Mouse (Mus musculus) liver, embryonic 11.5 days (tissue): ENCODE measurements around the gene Gm49387. TPM values are rescaled to one million over a fixed set of nuclear protein-coding genes. Genes with fewer than 3 reads are reported as not detected.

Experiments used
- ATAC-seq: fragments of 200-750 bp; cut with Nextera tagmentation; replicated peaks from 2 replicates; pipeline ENCODE4 v1.8.0; 2017; ENCODE audit warnings: moderate number of reproducible peaks, mild to moderate bottlenecking, moderate TSS enrichment, moderate library complexity; ENCODE audit not compliant: low FRiP score
- DNase-seq: peaks from one replicate; pipeline ENCODE4 v3.0.0-alpha.2; 2017; ENCODE audit warnings: low spot score
- H3K27ac ChIP-seq: fragments of 300-500 bp; sonication (generic); 2 replicates; pipeline ENCODE4 v1.5.1; 2014; ENCODE audit warnings: mild to moderate bottlenecking, low read depth, low read length, control low read depth
- H3K27me3 ChIP-seq: fragments of 300-500 bp; sonication (generic); replicated peaks from 2 replicates; pipeline ENCODE4 v1.6.1; 2014; ENCODE audit warnings: low read length, mixed read lengths; ENCODE audit not compliant: control insufficient read depth, insufficient read depth
- H3K36me3 ChIP-seq: fragments of 300-500 bp; sonication (generic); 2 replicates; pipeline ENCODE4 v1.6.1; 2014; ENCODE audit warnings: mild to moderate bottlenecking, low read length, moderate library complexity, mixed read lengths; ENCODE audit not compliant: control insufficient read depth, insufficient read depth
- H3K4me1 ChIP-seq: fragments of 300-500 bp; sonication (generic); replicated peaks from 2 replicates; pipeline ENCODE4 v1.6.1; 2014; ENCODE audit warnings: low read length, mixed read lengths; ENCODE audit not compliant: control insufficient read depth, insufficient read depth
- H3K4me2 ChIP-seq: fragments of 300-500 bp; sonication (generic); 2 replicates; pipeline ENCODE4 v1.6.1; 2014; ENCODE audit warnings: mild to moderate bottlenecking, control low read depth, moderate library complexity
- H3K4me3 ChIP-seq: fragments of 300-500 bp; sonication (generic); 2 replicates; pipeline ENCODE4 v1.5.1; 2014; ENCODE audit warnings: low read depth, low read length, control low read depth
- H3K9ac ChIP-seq: fragments of 300-500 bp; sonication (generic); 2 replicates; pipeline ENCODE4 v1.6.1; 2014; ENCODE audit warnings: low read depth, low read length, control low read depth
- H3K9me3 ChIP-seq: fragments of 300-500 bp; sonication (generic); 2 replicates; pipeline ENCODE4 v1.6.1; 2016; ENCODE audit warnings: low read length, inconsistent platforms, mixed read lengths; ENCODE audit not compliant: control insufficient read depth
- WGBS: fragments of 180-500 bp; shearing (Covaris S2); extraction: QIAGEN DNeasy Blood & Tissue Kit; methylation state at CpG from one replicate; pipeline ENCODE4 v1.1.7; 2014; 5-methylcytosine and 5-hydroxymethylcytosine counted together
- polyA plus RNA-seq: library from polyadenylated mRNA; unstranded; fragments of >200 nt; fragmentation: Nextera tagmentation; extraction: Ambion mirVana; gene quantifications from 2 replicates; pipeline ENCODE4 v1.2.1, GENCODE M21; 2014

Gene Gm49387
- polyA plus RNA-seq, 1 experiment from 2014 or later = 0.19 TPM

- WGBS = 96% methylated on average over 3 of the region's 3 CpGs
- Histone ChIP-seq H3K4me1 (peaks cover 17% of the 10 kb centered on the region), H3K9ac (no peak overlapping the region), H3K36me3 (no peaks in the 10 kb centered on the region), H3K4me2 (no peak overlapping the region), H3K27me3 (no peaks in the 10 kb centered on the region), H3K4me3 (no peak overlapping the region), H3K9me3 (no peaks in the 10 kb centered on the region), H3K27ac (no peak overlapping the region)
- ATAC-seq (no peak), DNase-seq (no peak)
Measured at GRCm38 (mm10) chr14:31650347-31650746, 9.7 kb upstream of the Gm49387 start.

- WGBS = 85% methylated on average over 10 of the region's 10 CpGs
- Histone ChIP-seq H3K27me3 (no peaks in the 10 kb centered on the region), H3K36me3 (no peaks in the 10 kb centered on the region), H3K4me2 (no peak overlapping the region), H3K9me3 (no peaks in the 10 kb centered on the region), H3K4me3 (no peak overlapping the region), H3K4me1 (peaks cover 9% of the 10 kb centered on the region), H3K9ac (no peak overlapping the region), H3K27ac (no peak overlapping the region)
- DNase-seq (no peak), ATAC-seq (no peak)
Measured at GRCm38 (mm10) chr14:31647991-31648390, 7.3 kb upstream of the Gm49387 start.

GRCm38 (mm10) chr14:31645920-31646319, 5.2 kb upstream of the Gm49387 start:
- Histone ChIP-seq H3K27me3 (no peaks in the 10 kb centered on the region), H3K4me2 (no peak overlapping the region), H3K9ac (no peak overlapping the region), H3K4me1 (peaks cover 6% of the 10 kb centered on the region), H3K27ac (no peak overlapping the region), H3K36me3 (no peaks in the 10 kb centered on the region), H3K4me3 (no peak overlapping the region), H3K9me3 (no peaks in the 10 kb centered on the region)
- WGBS = 90% methylated on average over 7 of the region's 7 CpGs
- DNase-seq (no peak), ATAC-seq (no peak)

- Histone ChIP-seq H3K4me2 (no peak overlapping the region), H3K9me3 (no peaks in the 10 kb centered on the region), H3K9ac (no peak overlapping the region), H3K27ac (no peak overlapping the region), H3K4me1 (peaks cover 9% of the 10 kb centered on the region), H3K27me3 (no peaks in the 10 kb centered on the region), H3K36me3 (no peaks in the 10 kb centered on the region), H3K4me3 (no peak overlapping the region)
- WGBS = 65% methylated on average over 3 of the region's 3 CpGs
- ATAC-seq = no peak
- DNase-seq = no peak
Measured at GRCm38 (mm10) chr14:31644931-31645547, 4.4 kb upstream of the Gm49387 start.

- no peak for DNase-seq
- Histone ChIP-seq H3K4me2 (no peak overlapping the region), H3K27me3 (no peaks in the 10 kb centered on the region), H3K27ac (no peak overlapping the region), H3K4me3 (no peak overlapping the region), H3K4me1 (peaks cover 11% of the 10 kb centered on the region), H3K36me3 (no peaks in the 10 kb centered on the region), H3K9me3 (no peaks in the 10 kb centered on the region), H3K9ac (no peak overlapping the region)
- no peak for ATAC-seq
- 89% methylated on average over 5 of the region's 5 CpGs for WGBS
Measured at GRCm38 (mm10) chr14:31644183-31644830, 3.6 kb upstream of the Gm49387 start.

GRCm38 (mm10) chr14:31641506-31642155, 953 bp upstream of the Gm49387 start:
- ATAC-seq = no peak
- H3K4me1 ChIP-seq = peaks cover 11% of the 10 kb centered on the region
- H3K27me3 ChIP-seq = no peaks in the 10 kb centered on the region
- H3K4me2 ChIP-seq = peak overlapping the region; percentile 75
- 65% methylated on average over 9 of the region's 9 CpGs for WGBS
- no peaks in the 10 kb centered on the region for H3K36me3 ChIP-seq
- no peak for DNase-seq
- H3K9me3 ChIP-seq = no peaks in the 10 kb centered on the region
- H3K27ac ChIP-seq = peak overlapping the region; percentile 78
- peak overlapping the region; percentile 69 for H3K9ac ChIP-seq
- H3K4me3 ChIP-seq = peak overlapping the region; percentile 56

GRCm38 (mm10) chr14:31640890-31641505, 320 bp upstream of the Gm49387 start, which contains the start of the genes Btd and Hacl1:
Btd (plus strand) TSS chr14:31641028.
Hacl1 (minus strand) TSS chr14:31641286.
- peak; percentile 93 for DNase-seq
- Histone ChIP-seq H3K27me3 (no peaks in the 10 kb centered on the region), H3K4me3 (peak within 1 kb of the TSS; percentile 56), H3K36me3 (no peaks in the 10 kb centered on the region), H3K27ac (peak within 1 kb of the TSS; percentile 78), H3K9ac (peak within 1 kb of the TSS; percentile 69), H3K4me2 (peak within 1 kb of the TSS; percentile 75), H3K4me1 (peaks cover 11% of the 10 kb centered on the region), H3K9me3 (no peaks in the 10 kb centered on the region)
- peak; percentile 98 for ATAC-seq
- under 1% methylated on average over 30 of the region's 30 CpGs for WGBS

- Histone ChIP-seq H3K27me3 (no peaks in the 10 kb centered on the region), H3K36me3 (no peaks in the 10 kb centered on the region), H3K4me1 (no peaks in the 10 kb centered on the region), H3K4me3 (no peak overlapping the region), H3K4me2 (no peak overlapping the region), H3K9ac (no peak overlapping the region), H3K9me3 (no peaks in the 10 kb centered on the region), H3K27ac (no peak overlapping the region)
- DNase-seq = no peak
- ATAC-seq = no peak
- 81% methylated on average over 7 of the region's 7 CpGs for WGBS
Measured at GRCm38 (mm10) chr14:31630677-31631076, 10.0 kb downstream of the Gm49387 start.
